Mouse (Mus musculus) cortical plate, adult 2 months (tissue): ENCODE data around the gene Tbc1d7.

Experiments
- CTCF ChIP-seq: fragments of 200-500 bp; IDR thresholded peaks from 2 replicates; pipeline ENCODE4 v1.5.1; 2011; ENCODE audit warnings: mild to moderate bottlenecking, control low read depth, low read length; ENCODE audit not compliant: insufficient read depth; ENCODE audit errors: extremely low read depth
- POLR2A ChIP-seq: fragments of 200-500 bp; IDR thresholded peaks from 2 replicates; pipeline ENCODE4 v1.6.1; 2011; ENCODE audit warnings: mild to moderate bottlenecking, low read length, control low read depth; ENCODE audit not compliant: insufficient read depth; ENCODE audit errors: extremely low read depth

DNA sequence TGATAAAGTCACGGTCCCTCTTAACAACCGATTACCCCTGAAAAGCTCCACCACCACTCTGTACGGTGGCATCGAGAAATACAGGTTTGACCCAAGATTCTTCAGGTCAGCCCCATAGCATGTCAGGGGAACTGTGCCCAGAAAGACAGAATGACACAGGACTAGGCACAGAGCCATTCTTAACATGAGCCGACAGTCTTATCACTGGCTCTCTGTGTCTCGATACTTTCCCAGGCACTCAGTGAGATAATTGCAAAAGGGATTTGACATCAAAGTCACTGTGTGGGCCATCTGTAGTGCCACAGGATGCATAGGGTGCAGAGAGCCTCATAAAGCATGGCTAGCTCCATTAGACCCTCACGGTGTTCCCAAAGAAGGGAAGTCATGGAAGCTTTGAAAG, 37.9 kb downstream of the Tbc1d7 start:
- TF ChIP-seq CTCF: no peak
- TF ChIP-seq POLR2A: no peak
